Mouse (Mus musculus): ENCODE measurements around the gene Olfr984. TPM values are rescaled to one million over a fixed set of nuclear protein-coding genes. Genes with fewer than 3 reads are reported as not detected.

Olfr984 gene
- not detected in 2 replicates for polyA plus RNA-seq (2014; fragmentation: Nextera tagmentation; extraction: Ambion mirVana)

GRCm38 (mm10) chr9:40114106-40114505 is at the start of gene Olfr984:
Gene Olfr984 (minus strand): TSS chr9:40114206.
- H3K4me1 ChIP-seq (replicated peaks; ENCODE audit: control insufficient read depth, insufficient read depth, low read length) = no peaks in the 10 kb centered on the region
- ATAC-seq (ENCODE audit: low FRiP score) (no peak), DNase-seq (ENCODE audit: low spot score) (no peak)
- WGBS = 91% methylated on average over 2 of the region's 2 CpGs
- no peak within 1 kb of the TSS for H3K27ac ChIP-seq
- no peak within 1 kb of the TSS for H3K4me2 ChIP-seq (replicated peaks)
- H3K9ac ChIP-seq = no peak within 1 kb of the TSS
- no peak within 1 kb of the TSS for H3K4me3 ChIP-seq (replicated peaks; ENCODE audit: low read length)
- no peaks in the 10 kb centered on the region for H3K9me3 ChIP-seq (ENCODE audit: control insufficient read depth, low read length)
- H3K36me3 ChIP-seq (replicated peaks; ENCODE audit: control insufficient read depth, insufficient read depth) = no peaks in the 10 kb centered on the region
- no peaks in the 10 kb centered on the region for H3K27me3 ChIP-seq (ENCODE audit: control insufficient read depth, insufficient read depth, low read length)

- Histone ChIP-seq H3K9ac (no peak overlapping the region), H3K27me3 (ENCODE audit: control insufficient read depth, insufficient read depth, low read length) (no peaks in the 10 kb centered on the region), H3K36me3 (replicated peaks; ENCODE audit: control insufficient read depth, insufficient read depth) (no peaks in the 10 kb centered on the region), H3K4me2 (replicated peaks) (no peak overlapping the region), H3K4me1 (replicated peaks; ENCODE audit: control insufficient read depth, insufficient read depth, low read length) (no peaks in the 10 kb centered on the region), H3K9me3 (ENCODE audit: control insufficient read depth, low read length) (no peaks in the 10 kb centered on the region), H3K27ac (no peak overlapping the region), H3K4me3 (replicated peaks; ENCODE audit: low read length) (no peak overlapping the region)
- DNase-seq (ENCODE audit: low spot score) (no peak), ATAC-seq (ENCODE audit: low FRiP score) (no peak)
- WGBS = 72% methylated on average over 4 of the region's 4 CpGs
Measured at GRCm38 (mm10) chr9:40155118-40155644, 41.2 kb upstream of the Olfr984 start.

GRCm38 (mm10) chr9:40141544-40141943 is 27.5 kb upstream of the Olfr984 start:
- H3K36me3 ChIP-seq (replicated peaks; ENCODE audit: control insufficient read depth, insufficient read depth) = no peaks in the 10 kb centered on the region
- no peaks in the 10 kb centered on the region for H3K27me3 ChIP-seq (ENCODE audit: control insufficient read depth, insufficient read depth, low read length)
- no peaks in the 10 kb centered on the region for H3K9me3 ChIP-seq (ENCODE audit: control insufficient read depth, low read length)
- 63% methylated on average over 1 of the region's 1 CpGs for WGBS
- H3K9ac ChIP-seq = no peak overlapping the region
- no peaks in the 10 kb centered on the region for H3K4me1 ChIP-seq (replicated peaks; ENCODE audit: control insufficient read depth, insufficient read depth, low read length)
- peak; percentile 48; the same call in 1 of the 2 replicates for ATAC-seq (ENCODE audit: low FRiP score)
- no peak overlapping the region for H3K4me3 ChIP-seq (replicated peaks; ENCODE audit: low read length)
- no peak overlapping the region for H3K4me2 ChIP-seq (replicated peaks)
- H3K27ac ChIP-seq = no peak overlapping the region
- no peak for DNase-seq (ENCODE audit: low spot score)

- 80% methylated on average over 4 of the region's 4 CpGs for WGBS
Measured at GRCm38 (mm10) chr9:40139484-40139883, 25.5 kb upstream of the Olfr984 start.

GRCm38 (mm10) chr9:40136987-40137688 is 23.1 kb upstream of the Olfr984 start:
- Histone ChIP-seq H3K27me3 (ENCODE audit: control insufficient read depth, insufficient read depth, low read length) (no peaks in the 10 kb centered on the region), H3K4me3 (replicated peaks; ENCODE audit: low read length) (no peak overlapping the region), H3K27ac (no peak overlapping the region), H3K4me2 (replicated peaks) (no peak overlapping the region), H3K9ac (no peak overlapping the region), H3K9me3 (ENCODE audit: control insufficient read depth, low read length) (no peaks in the 10 kb centered on the region), H3K4me1 (replicated peaks; ENCODE audit: control insufficient read depth, insufficient read depth, low read length) (no peaks in the 10 kb centered on the region), H3K36me3 (replicated peaks; ENCODE audit: control insufficient read depth, insufficient read depth) (no peaks in the 10 kb centered on the region)
- ATAC-seq (ENCODE audit: low FRiP score) = no peak
- DNase-seq (ENCODE audit: low spot score) = no peak
- 84% methylated on average over 6 of the region's 6 CpGs for WGBS

More at GRCm38 (mm10) chr9:40139484-40139883, 25.5 kb upstream of the Olfr984 start:
- H3K27me3 ChIP-seq (ENCODE audit: control insufficient read depth, insufficient read depth, low read length) = no peaks in the 10 kb centered on the region
- no peak overlapping the region for H3K27ac ChIP-seq
- H3K4me3 ChIP-seq (replicated peaks; ENCODE audit: low read length) = no peak overlapping the region
- no peak overlapping the region for H3K4me2 ChIP-seq (replicated peaks)
- no peak overlapping the region for H3K9ac ChIP-seq
- no peaks in the 10 kb centered on the region for H3K4me1 ChIP-seq (replicated peaks; ENCODE audit: control insufficient read depth, insufficient read depth, low read length)
- no peaks in the 10 kb centered on the region for H3K9me3 ChIP-seq (ENCODE audit: control insufficient read depth, low read length)
- H3K36me3 ChIP-seq (replicated peaks; ENCODE audit: control insufficient read depth, insufficient read depth) = no peaks in the 10 kb centered on the region
- DNase-seq (ENCODE audit: low spot score) (no peak), ATAC-seq (ENCODE audit: low FRiP score) (no peak)

GRCm38 (mm10) chr9:40130556-40130955 is 16.6 kb upstream of the Olfr984 start:
- WGBS = 94% methylated on average over 1 of the region's 1 CpGs
- no peak overlapping the region for H3K9ac ChIP-seq
- no peaks in the 10 kb centered on the region for H3K4me1 ChIP-seq (replicated peaks; ENCODE audit: control insufficient read depth, insufficient read depth, low read length)
- H3K4me3 ChIP-seq (replicated peaks; ENCODE audit: low read length) = no peak overlapping the region
- no peak for DNase-seq (ENCODE audit: low spot score)
- H3K27ac ChIP-seq = no peak overlapping the region
- H3K36me3 ChIP-seq (replicated peaks; ENCODE audit: control insufficient read depth, insufficient read depth) = no peaks in the 10 kb centered on the region
- no peak overlapping the region for H3K4me2 ChIP-seq (replicated peaks)
- no peak for ATAC-seq (ENCODE audit: low FRiP score)
- H3K27me3 ChIP-seq (ENCODE audit: control insufficient read depth, insufficient read depth, low read length) = no peaks in the 10 kb centered on the region
- H3K9me3 ChIP-seq (ENCODE audit: control insufficient read depth, low read length) = no peaks in the 10 kb centered on the region

- Histone ChIP-seq H3K4me2 (replicated peaks) (no peak within 1 kb of the TSS), H3K9ac (no peak within 1 kb of the TSS), H3K9me3 (ENCODE audit: control insufficient read depth, low read length) (no peaks in the 10 kb centered on the region), H3K36me3 (replicated peaks; ENCODE audit: control insufficient read depth, insufficient read depth) (no peaks in the 10 kb centered on the region), H3K27me3 (ENCODE audit: control insufficient read depth, insufficient read depth, low read length) (no peaks in the 10 kb centered on the region), H3K4me3 (replicated peaks; ENCODE audit: low read length) (no peak within 1 kb of the TSS), H3K4me1 (replicated peaks; ENCODE audit: control insufficient read depth, insufficient read depth, low read length) (no peaks in the 10 kb centered on the region), H3K27ac (no peak within 1 kb of the TSS)
- DNase-seq (ENCODE audit: low spot score) (no peak), ATAC-seq (ENCODE audit: low FRiP score) (no peak)
- WGBS = 85% methylated on average over 1 of the region's 1 CpGs
Measured at GRCm38 (mm10) chr9:40130084-40130483, 16.1 kb upstream of the Olfr984 start, which contains the start of gene Olfr985. Gene Olfr985 (minus strand): TSS chr9:40130184.

- H3K9ac ChIP-seq = no peak overlapping the region
- H3K4me3 ChIP-seq (replicated peaks; ENCODE audit: low read length) = no peak overlapping the region
- no peaks in the 10 kb centered on the region for H3K36me3 ChIP-seq (replicated peaks; ENCODE audit: control insufficient read depth, insufficient read depth)
- 81% methylated on average over 5 of the region's 5 CpGs for WGBS
- no peaks in the 10 kb centered on the region for H3K9me3 ChIP-seq (ENCODE audit: control insufficient read depth, low read length)
- no peak overlapping the region for H3K27ac ChIP-seq
- no peak overlapping the region for H3K4me2 ChIP-seq (replicated peaks)
- ATAC-seq (ENCODE audit: low FRiP score) (no peak), DNase-seq (ENCODE audit: low spot score) (no peak)
- no peaks in the 10 kb centered on the region for H3K27me3 ChIP-seq (ENCODE audit: control insufficient read depth, insufficient read depth, low read length)
- H3K4me1 ChIP-seq (replicated peaks; ENCODE audit: control insufficient read depth, insufficient read depth, low read length) = no peaks in the 10 kb centered on the region
Measured at GRCm38 (mm10) chr9:40117287-40117659, 3.3 kb upstream of the Olfr984 start.

- no peaks in the 10 kb centered on the region for H3K4me1 ChIP-seq (replicated peaks; ENCODE audit: control insufficient read depth, insufficient read depth, low read length)
- H3K9ac ChIP-seq = no peak overlapping the region
- WGBS = 76% methylated on average over 10 of the region's 10 CpGs
- ATAC-seq (ENCODE audit: low FRiP score) = no peak
- H3K9me3 ChIP-seq (ENCODE audit: control insufficient read depth, low read length) = no peaks in the 10 kb centered on the region
- no peak for DNase-seq (ENCODE audit: low spot score)
- H3K4me2 ChIP-seq (replicated peaks) = no peak overlapping the region
- no peaks in the 10 kb centered on the region for H3K36me3 ChIP-seq (replicated peaks; ENCODE audit: control insufficient read depth, insufficient read depth)
- no peak overlapping the region for H3K4me3 ChIP-seq (replicated peaks; ENCODE audit: low read length)
- H3K27me3 ChIP-seq (ENCODE audit: control insufficient read depth, insufficient read depth, low read length) = no peaks in the 10 kb centered on the region
- H3K27ac ChIP-seq = no peak overlapping the region
Measured at GRCm38 (mm10) chr9:40116645-40117286, 2.8 kb upstream of the Olfr984 start.
